Mouse (Mus musculus) C2C12 (cell line): ENCODE results near the gene Bsg.

Source experiments
- CTCF ChIP-seq: IDR thresholded peaks from one replicate; pipeline ENCODE4 v1.5.1; 2011; ENCODE audit not compliant: control insufficient read depth, insufficient read depth, insufficient read length
- FOSL1 ChIP-seq: IDR thresholded peaks from one replicate; pipeline ENCODE4 v1.8.0; 2011; ENCODE audit warnings: mild to moderate bottlenecking, low read length; ENCODE audit not compliant: poor library complexity, insufficient read depth, severe bottlenecking
- MAX ChIP-seq: IDR thresholded peaks from one replicate; pipeline ENCODE4 v1.6.1; 2011; ENCODE audit warnings: mild to moderate bottlenecking, control low read depth
- MYOD1 ChIP-seq: IDR thresholded peaks from one replicate; pipeline ENCODE4 v1.6.1; 2011; ENCODE audit warnings: low read depth; ENCODE audit not compliant: control insufficient read depth, insufficient read length
- MYOG ChIP-seq: IDR thresholded peaks from one replicate; pipeline ENCODE4 v1.6.1; 2011; ENCODE audit not compliant: control insufficient read depth, insufficient read length; ENCODE audit errors: extremely low read depth
- USF1 ChIP-seq: IDR thresholded peaks from one replicate; pipeline ENCODE4 v1.6.1; 2011; ENCODE audit warnings: low read depth, mild to moderate bottlenecking, control low read depth, moderate library complexity

GRCm38 (mm10) chr10:79691986-79692548 is 12.2 kb upstream of the Bsg start:
- TF ChIP-seq CTCF (no peak), MAX (no peak), USF1 (no peak), FOSL1 (no peak), MYOD1 (no peak), MYOG (no peak)
